Mouse (Mus musculus) gastrocnemius, adult 2 months (tissue): Measurements from ENCODE around the gene Csmd2. TPM values are rescaled to one million over a fixed set of nuclear protein-coding genes. Genes with fewer than 3 reads are reported as not detected.

Source experiments
- DNase-seq: peaks from one replicate; pipeline ENCODE4 v3.0.0; 2022
- H3K27ac ChIP-seq: fragments of 200-600 bp; 2 replicates; pipeline ENCODE4 v1.8.1; 2022; ENCODE audit warnings: mild to moderate bottlenecking
- H3K4me3 ChIP-seq: fragments of 200-600 bp; 2 replicates; pipeline ENCODE4 v1.8.1; 2022; ENCODE audit warnings: mild to moderate bottlenecking, moderate library complexity
- CTCF ChIP-seq: fragments of 200-600 bp; IDR thresholded peaks from 2 replicates; pipeline ENCODE4 v1.8.1; 2022; ENCODE audit warnings: antibody characterized with exemption, mild to moderate bottlenecking, moderate library complexity
- intact Hi-C: fragments of 180-260 bp; cut with DNase I; formaldehyde crosslinking; loops from one replicate; pipeline ENCODE4 v1.15.1; 2025
- total RNA-seq, 2 experiments: library from RNA; stranded (reverse); gene quantifications; 2 replicates each; pipeline ENCODE4 v1.2.3; 2021

Gene Csmd2
- total RNA-seq, 2 experiments from 2014 or later = not detected

GRCm38 (mm10) chr4:128275586-128275985, 287.9 kb downstream of the Csmd2 start:
- no peak for DNase-seq
- TF ChIP-seq CTCF = no peak
- Histone ChIP-seq H3K27ac (no peak overlapping the region), H3K4me3 (no peak overlapping the region)
- intact Hi-C loops = loop anchor here (10.0 kb wide), 1 partner anchor 191 kb away; no protein-coding TSS in a partner anchor

DNA sequence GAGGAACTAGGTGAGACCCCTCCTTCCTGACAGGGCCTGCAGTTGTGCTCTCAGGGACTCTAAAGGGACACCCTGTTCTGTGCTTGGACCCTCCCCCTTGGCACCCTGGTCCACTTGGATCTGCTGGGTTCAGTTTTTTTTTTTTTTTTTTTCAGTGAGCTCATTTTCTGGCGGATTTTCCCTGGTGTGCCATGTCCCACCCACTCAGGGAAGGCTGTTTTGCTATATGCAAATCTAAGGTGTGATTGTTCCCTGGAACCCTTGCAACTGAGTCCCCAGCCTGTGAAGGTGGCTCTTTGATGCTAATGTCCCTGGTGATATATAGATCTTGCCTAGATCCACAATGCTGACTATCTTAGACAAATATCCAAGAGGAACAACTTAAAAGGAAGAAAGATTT, 297.4 kb downstream of the Csmd2 start:
- intact Hi-C loops = no loop called here
- no peak for DNase-seq
- Histone ChIP-seq H3K4me3 (no peak overlapping the region), H3K27ac (no peak overlapping the region)
- no peak for TF ChIP-seq CTCF

- Histone ChIP-seq H3K4me3 (no peak overlapping the region), H3K27ac (no peak overlapping the region)
- DNase-seq = no peak
- TF ChIP-seq CTCF = no peak
- intact Hi-C loops = no loop called here
Measured at GRCm38 (mm10) chr4:128288095-128288494, 300.4 kb downstream of the Csmd2 start.

GRCm38 (mm10) chr4:128304049-128304448, 316.4 kb downstream of the Csmd2 start:
- Histone ChIP-seq H3K27ac (no peak overlapping the region), H3K4me3 (no peak overlapping the region)
- TF ChIP-seq CTCF = no peak
- intact Hi-C loops = no loop called here
- no peak for DNase-seq

DNA sequence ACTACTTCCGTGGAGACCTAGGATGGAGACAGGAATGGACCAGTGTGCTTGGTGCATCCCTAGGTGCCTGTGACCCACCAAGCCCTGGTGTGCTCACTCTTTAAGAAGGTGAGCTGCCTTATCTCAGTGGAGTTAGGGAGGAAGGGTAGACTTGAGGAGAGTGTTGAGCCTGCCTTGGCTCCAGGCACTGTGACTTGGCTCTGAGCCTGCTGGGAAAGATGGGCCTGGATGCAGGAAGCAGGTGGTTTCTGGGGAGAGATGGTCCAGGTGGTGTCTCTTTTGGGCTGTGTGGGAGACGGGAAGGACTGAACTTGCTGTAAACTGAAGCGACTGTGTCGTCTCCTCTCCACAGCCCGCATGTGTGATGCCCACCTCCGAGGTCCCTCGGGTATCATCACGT, 318.4 kb downstream of the Csmd2 start:
- no peak overlapping the region for H3K27ac ChIP-seq
- intact Hi-C loops = no loop called here
- TF ChIP-seq CTCF = no peak
- DNase-seq = no peak
- H3K4me3 ChIP-seq = no peak overlapping the region

- DNase-seq = no peak
- TF ChIP-seq CTCF = no peak
- intact Hi-C loops = no loop called here
- Histone ChIP-seq H3K4me3 (no peak overlapping the region), H3K27ac (no peak overlapping the region)
Measured at GRCm38 (mm10) chr4:128315328-128315727, 327.7 kb downstream of the Csmd2 start.

DNA sequence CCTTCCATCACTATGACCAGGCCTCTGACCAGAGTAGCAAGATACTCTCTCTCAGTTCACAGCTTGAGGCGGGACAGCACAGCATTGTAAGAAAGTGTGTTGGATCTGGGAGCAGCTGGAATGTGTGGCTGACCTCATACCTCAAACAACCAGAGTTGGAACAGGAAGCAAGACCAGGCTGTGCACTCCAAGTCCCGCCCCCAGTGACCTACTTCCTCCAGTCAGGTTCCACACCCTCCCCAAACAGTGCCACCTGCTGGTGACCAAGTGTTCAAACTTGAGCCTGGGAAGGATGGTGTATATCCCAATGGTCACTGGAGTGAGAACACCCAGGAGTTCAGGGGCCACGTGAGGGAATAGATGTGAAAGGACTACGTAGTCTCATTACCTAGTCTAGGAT, 330.3 kb downstream of the Csmd2 start:
- intact Hi-C loops = no loop called here

GRCm38 (mm10) chr4:128325511-128325910, 337.9 kb downstream of the Csmd2 start:
- no peak for TF ChIP-seq CTCF
- intact Hi-C loops = no loop called here
- Histone ChIP-seq H3K4me3 (no peak overlapping the region), H3K27ac (no peak overlapping the region)
- DNase-seq = no peak

More for the DNA sequence above, 330.3 kb downstream of the Csmd2 start:
- Histone ChIP-seq H3K4me3 (no peak overlapping the region), H3K27ac (no peak overlapping the region)
- no peak for TF ChIP-seq CTCF
- DNase-seq = no peak

DNA sequence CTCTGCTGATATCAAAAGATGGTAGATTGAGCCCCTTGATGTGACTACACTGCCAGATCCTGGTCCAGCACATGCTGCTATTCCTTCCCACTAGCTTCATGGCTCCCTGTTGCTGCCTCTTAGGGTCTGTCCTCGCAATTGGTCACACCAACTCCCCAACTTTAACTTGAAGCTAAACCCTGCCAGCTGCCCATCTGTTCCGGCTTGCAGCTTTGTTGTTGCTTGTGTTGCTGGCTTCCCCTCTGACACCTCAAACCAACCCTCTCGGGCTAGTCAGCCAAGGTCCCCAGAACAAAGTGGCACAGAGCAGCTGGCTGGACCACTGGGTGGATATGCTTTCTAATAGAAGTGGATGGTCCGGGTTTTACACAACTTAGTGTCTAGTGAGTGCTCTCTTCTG, 339.1 kb downstream of the Csmd2 start:
- no peak for DNase-seq
- intact Hi-C loops = no loop called here
- no peak overlapping the region for H3K27ac ChIP-seq
- H3K4me3 ChIP-seq = no peak overlapping the region
- TF ChIP-seq CTCF = no peak

DNA sequence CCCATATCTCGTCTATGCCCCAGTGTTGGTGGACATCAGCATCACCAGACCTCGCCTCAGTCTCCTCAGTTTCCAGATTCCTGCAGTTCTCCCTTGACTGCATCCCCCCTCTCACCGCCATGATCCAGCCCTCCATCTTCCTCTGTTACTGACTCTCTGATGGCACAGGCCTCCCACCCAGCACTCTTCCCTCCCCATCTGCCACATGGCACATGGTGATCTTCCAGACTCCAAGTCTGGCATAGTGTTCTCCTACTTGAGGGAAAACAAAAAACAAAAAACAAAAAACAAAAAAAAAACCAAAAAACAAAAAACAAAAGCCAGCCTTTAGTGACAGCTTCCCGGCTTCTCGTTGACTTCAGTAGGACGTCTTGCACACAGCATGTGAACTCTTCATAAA, 339.8 kb downstream of the Csmd2 start:
- H3K4me3 ChIP-seq = no peak overlapping the region
- H3K27ac ChIP-seq = no peak overlapping the region
- no peak for DNase-seq
- TF ChIP-seq CTCF = no peak
- intact Hi-C loops = no loop called here

DNA sequence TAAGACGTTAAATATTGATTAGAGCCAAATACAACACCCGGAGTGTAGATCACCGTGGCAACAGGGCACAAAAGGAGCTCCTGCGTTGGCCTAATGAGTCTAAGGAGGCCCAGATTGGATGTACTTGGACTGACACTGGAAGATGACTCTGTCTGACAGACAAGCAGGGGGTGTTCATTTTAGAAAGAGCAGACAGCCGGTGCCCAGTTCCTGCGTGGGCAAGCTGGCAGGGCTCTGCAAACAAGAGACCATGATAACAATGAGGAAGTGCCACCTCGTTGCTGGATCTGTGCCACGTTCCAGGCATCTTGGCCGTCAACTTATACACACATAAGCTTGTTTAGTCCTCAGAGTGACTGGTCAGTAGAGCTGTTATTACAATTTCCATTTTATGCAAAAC, 342.9 kb downstream of the Csmd2 start:
- Histone ChIP-seq H3K4me3 (no peak overlapping the region), H3K27ac (no peak overlapping the region)
- TF ChIP-seq CTCF = no peak
- no peak for DNase-seq
- intact Hi-C loops = no loop called here

- Histone ChIP-seq H3K27ac (no peak overlapping the region), H3K4me3 (no peak overlapping the region)
- DNase-seq = no peak
- intact Hi-C loops = no loop called here
- TF ChIP-seq CTCF = no peak
Measured at GRCm38 (mm10) chr4:128340457-128340856, 352.8 kb downstream of the Csmd2 start.

GRCm38 (mm10) chr4:128341315-128341714, 353.7 kb downstream of the Csmd2 start:
- no peak for DNase-seq
- Histone ChIP-seq H3K27ac (no peak overlapping the region), H3K4me3 (no peak overlapping the region)
- intact Hi-C loops = no loop called here
- no peak for TF ChIP-seq CTCF

GRCm38 (mm10) chr4:128342208-128342607, 354.6 kb downstream of the Csmd2 start:
- no peak for TF ChIP-seq CTCF
- Histone ChIP-seq H3K4me3 (no peak overlapping the region), H3K27ac (no peak overlapping the region)
- DNase-seq = no peak
- intact Hi-C loops = no loop called here

GRCm38 (mm10) chr4:128358751-128359150, 371.1 kb downstream of the Csmd2 start:
- DNase-seq = no peak
- no peak for TF ChIP-seq CTCF
- H3K4me3 ChIP-seq = no peak overlapping the region
- no peak overlapping the region for H3K27ac ChIP-seq
- intact Hi-C loops = no loop called here
